Mouse (Mus musculus) MEL (cell line): Measurements from ENCODE around the gene Itpr2. TPM values are rescaled to one million over a fixed set of nuclear protein-coding genes. Genes with fewer than 3 reads are reported as not detected.

Experiments
- DNase-seq: peaks from one replicate; pipeline ENCODE4 v3.0.0; 2011; ENCODE audit warnings: low read depth, low spot score
- H3K27ac ChIP-seq: 2 replicates; pipeline ENCODE4 v1.5.1; 2012; ENCODE audit warnings: low read depth, mild to moderate bottlenecking, control low read depth, low read length, moderate library complexity; ENCODE audit not compliant: control insufficient read depth
- H3K27me3 ChIP-seq, 2 experiments: fragments of 150-350 bp in 1 of 2; sonication (generic) in 1 of 2; 2 replicates each; pipeline ENCODE4 v1.6.1; 2012; ENCODE audit warnings: low read length in 2 of 2, mild to moderate bottlenecking in 2 of 2, improper control_type of control experiment in 1 of 2, moderate library complexity in 1 of 2; ENCODE audit not compliant: insufficient read depth in 2 of 2, control insufficient read depth in 1 of 2
- H3K36me3 ChIP-seq, 2 experiments: 2 replicates each; pipeline ENCODE4 v1.6.1; 2012 to 2014; ENCODE audit warnings: low read length in 2 of 2, improper control_type of control experiment in 1 of 2, inconsistent platforms in 1 of 2, mild to moderate bottlenecking in 1 of 2; ENCODE audit not compliant: insufficient read depth in 2 of 2, control insufficient read depth in 1 of 2
- H3K4me1 ChIP-seq, 2 experiments: fragments of 150-350 bp in 1 of 2; sonication (generic) in 1 of 2; 2 replicates each; pipeline ENCODE4 v1.6.1; 2012; ENCODE audit warnings: low read length in 2 of 2, improper control_type of control experiment in 1 of 2, mild to moderate bottlenecking in 1 of 2; ENCODE audit not compliant: insufficient read depth in 2 of 2, control insufficient read depth in 1 of 2
- H3K4me3 ChIP-seq, 2 experiments: fragments of 150-350 bp in 1 of 2; sonication (generic) in 1 of 2; 2 replicates each; pipeline ENCODE4 v1.5.1; 2012; ENCODE audit warnings: low read depth in 2 of 2, low read length in 2 of 2, mild to moderate bottlenecking in 2 of 2, moderate library complexity in 2 of 2, control low read depth in 1 of 2, improper control_type of control experiment in 1 of 2; ENCODE audit not compliant: control insufficient read depth in 1 of 2, insufficient read depth in 1 of 2
- H3K79me2 ChIP-seq: 2 replicates; pipeline ENCODE4 v1.6.1; 2012; ENCODE audit warnings: mild to moderate bottlenecking, low read length, moderate library complexity; ENCODE audit not compliant: control insufficient read depth, poor library complexity, insufficient read depth
- H3K9ac ChIP-seq: 2 replicates; pipeline ENCODE4 v1.6.1; 2012; ENCODE audit warnings: low read depth, mild to moderate bottlenecking, control low read depth, low read length, moderate library complexity; ENCODE audit not compliant: control insufficient read depth, poor library complexity, severe bottlenecking
- H3K9me3 ChIP-seq: fragments of 150-350 bp; sonication (generic); replicated peaks from 2 replicates; pipeline ENCODE4 v1.6.1; 2012; ENCODE audit warnings: mild to moderate bottlenecking, low read length, improper control_type of control experiment, moderate library complexity; ENCODE audit not compliant: insufficient read depth
- BHLHE40 ChIP-seq: IDR thresholded peaks from 2 replicates; pipeline ENCODE4 v1.6.1; 2012; ENCODE audit warnings: low read depth, mild to moderate bottlenecking, inconsistent platforms, low read length, improper control_type of control experiment, borderline replicate concordance
- CHD1 ChIP-seq: IDR thresholded peaks from 2 replicates; pipeline ENCODE4 v1.6.1; 2012; ENCODE audit warnings: low read depth, mild to moderate bottlenecking, inconsistent platforms, low read length, improper control_type of control experiment
- CTCF ChIP-seq, 3 experiments: IDR thresholded peaks in 2 of 3; conservative IDR thresholded peaks in 1 of 3; 2 replicates each; pipeline ENCODE4 v1.5.1; 2011 to 2012; ENCODE audit warnings: low read length in 3 of 3, low read depth in 2 of 3, mild to moderate bottlenecking in 2 of 3, improper control_type of control experiment in 1 of 3, inconsistent platforms in 1 of 3, mixed read lengths in 1 of 3, moderate library complexity in 1 of 3; ENCODE audit not compliant: control insufficient read depth in 1 of 3, insufficient read depth in 1 of 3, poor library complexity in 1 of 3, severe bottlenecking in 1 of 3
- ELF1 ChIP-seq: IDR thresholded peaks from 2 replicates; pipeline ENCODE4 v1.6.1; 2014; ENCODE audit warnings: low read depth, mild to moderate bottlenecking, inconsistent platforms, low read length, improper control_type of control experiment, moderate library complexity
- ETS1 ChIP-seq: IDR thresholded peaks from 2 replicates; pipeline ENCODE4 v1.6.1; 2012; ENCODE audit warnings: low read depth, mild to moderate bottlenecking, inconsistent platforms, low read length, improper control_type of control experiment, moderate library complexity
- GABPA ChIP-seq: IDR thresholded peaks from 2 replicates; pipeline ENCODE4 v1.6.1; 2012; ENCODE audit warnings: low read depth, mild to moderate bottlenecking, inconsistent platforms, low read length, improper control_type of control experiment, moderate library complexity
- GATA1 ChIP-seq: IDR thresholded peaks from 2 replicates; pipeline ENCODE4 v1.6.1; 2011; ENCODE audit warnings: low read depth, low read length, improper control_type of control experiment
- HCFC1 ChIP-seq: IDR thresholded peaks from 2 replicates; pipeline ENCODE4 v1.6.1; 2012; ENCODE audit warnings: low read depth, mild to moderate bottlenecking, inconsistent platforms, low read length, improper control_type of control experiment, moderate library complexity
- MAX ChIP-seq: IDR thresholded peaks from 2 replicates; pipeline ENCODE4 v1.6.1; 2011; ENCODE audit warnings: low read length, improper control_type of control experiment
- MEF2A ChIP-seq: IDR thresholded peaks from 2 replicates; pipeline ENCODE4 v1.6.1; 2014; ENCODE audit warnings: low read depth, mild to moderate bottlenecking, inconsistent platforms, low read length, improper control_type of control experiment; ENCODE audit not compliant: poor library complexity, insufficient replicate concordance, severe bottlenecking; ENCODE audit errors: extremely low read depth
- MYB ChIP-seq: IDR thresholded peaks from 2 replicates; pipeline ENCODE4 v1.6.1; 2011; ENCODE audit warnings: mild to moderate bottlenecking, low read depth, low read length, improper control_type of control experiment
- MYC ChIP-seq: IDR thresholded peaks from 2 replicates; pipeline ENCODE4 v1.6.1; 2011; ENCODE audit warnings: low read depth, mild to moderate bottlenecking, low read length, improper control_type of control experiment, moderate library complexity
- POLR2A ChIP-seq, 2 experiments: IDR thresholded peaks; 2 replicates each; pipeline ENCODE4 v1.6.1; 2011 to 2012; ENCODE audit warnings: low read length in 2 of 2, mild to moderate bottlenecking in 2 of 2, control low read depth in 1 of 2, improper control_type of control experiment in 1 of 2, low read depth in 1 of 2, moderate library complexity in 1 of 2; ENCODE audit not compliant: control insufficient read depth in 1 of 2, insufficient read depth in 1 of 2, poor library complexity in 1 of 2
- POLR2AphosphoS2 ChIP-seq: IDR thresholded peaks from 2 replicates; pipeline ENCODE4 v1.6.1; 2011; ENCODE audit warnings: low read length, improper control_type of control experiment
- RAD21 ChIP-seq: IDR thresholded peaks from 2 replicates; pipeline ENCODE4 v1.6.1; 2011; ENCODE audit warnings: mild to moderate bottlenecking, low read depth, low read length, improper control_type of control experiment
- RCOR1 ChIP-seq: IDR thresholded peaks from 2 replicates; pipeline ENCODE4 v1.6.1; 2012; ENCODE audit warnings: low read depth, mild to moderate bottlenecking, inconsistent platforms, low read length, improper control_type of control experiment
- SMC3 ChIP-seq: IDR thresholded peaks from 2 replicates; pipeline ENCODE4 v1.6.1; 2011; ENCODE audit warnings: low read depth, low read length, improper control_type of control experiment
- TBP ChIP-seq: IDR thresholded peaks from 2 replicates; pipeline ENCODE4 v1.8.0; 2011; ENCODE audit warnings: low read depth, low read length, improper control_type of control experiment
- TCF12 ChIP-seq: IDR thresholded peaks from 2 replicates; pipeline ENCODE4 v1.6.1; 2014; ENCODE audit warnings: low read depth, mild to moderate bottlenecking, inconsistent platforms, low read length, improper control_type of control experiment, moderate library complexity
- UBTF ChIP-seq: IDR thresholded peaks from 2 replicates; pipeline ENCODE4 v1.6.1; 2012; ENCODE audit warnings: low read depth, mild to moderate bottlenecking, inconsistent platforms, low read length, improper control_type of control experiment, moderate library complexity, borderline replicate concordance; ENCODE audit not compliant: insufficient read depth
- USF2 ChIP-seq, 2 experiments: IDR thresholded peaks; 2 replicates each; pipeline ENCODE4 v1.6.1; 2011 to 2012; ENCODE audit warnings: improper control_type of control experiment in 2 of 2, low read length in 2 of 2, borderline replicate concordance in 1 of 2, inconsistent platforms in 1 of 2, low read depth in 1 of 2, mild to moderate bottlenecking in 1 of 2; ENCODE audit not compliant: insufficient read depth in 1 of 2
- ZKSCAN1 ChIP-seq: IDR thresholded peaks from 2 replicates; pipeline ENCODE4 v1.6.1; 2012; ENCODE audit warnings: low read depth, mild to moderate bottlenecking, inconsistent platforms, low read length, improper control_type of control experiment, moderate library complexity
- ZMIZ1 ChIP-seq: IDR thresholded peaks from 2 replicates; pipeline ENCODE4 v1.6.1; 2012; ENCODE audit warnings: low read depth, mild to moderate bottlenecking, inconsistent platforms, low read length, improper control_type of control experiment, moderate library complexity
- ZNF384 ChIP-seq: IDR thresholded peaks from 2 replicates; pipeline ENCODE4 v1.6.1; 2012; ENCODE audit warnings: low read depth, mild to moderate bottlenecking, inconsistent platforms, low read length, improper control_type of control experiment
- polyA plus RNA-seq, 2 experiments: library from polyadenylated mRNA; stranded (reverse) in 1 of 2; unstranded in 1 of 2; fragments of >175 nt in 1 of 2; fragments of >200 nt in 1 of 2; gene quantifications; 2 replicates each; pipeline versions ENCODE4 v1.2.1 to v1.2.4; 2012; ENCODE audit warnings: low replicate concordance in 2 of 2, low read depth in 1 of 2; ENCODE audit not compliant: insufficient read length in 2 of 2, insufficient read depth in 1 of 2, missing spikeins in 1 of 2
- total RNA-seq: library from RNA; depleted of rRNA; stranded (reverse); fragments of 300-350 nt; gene quantifications from 2 replicates; pipeline ENCODE4 v1.2.3, GENCODE M21; 2012

The Itpr2 gene
- total and polyA plus RNA-seq, 3 experiments: 1.5 to 3.0 TPM; not detected in 1

GRCm38 (mm10) chr6:146120172-146120571 lies 381.9 kb downstream of the Itpr2 start (continued):
- TF ChIP-seq BHLHE40: peak; percentile 45; the same call in 1 of the 2 replicates
- no peak for TF ChIP-seq ZMIZ1
- no peak for TF ChIP-seq CHD1

GRCm38 (mm10) chr6:146114731-146115302 lies 387.2 kb downstream of the Itpr2 start:
- H3K27ac ChIP-seq: no peak overlapping the region
- no peaks in the 10 kb centered on the region for H3K79me2 ChIP-seq
- H3K9ac ChIP-seq: no peak overlapping the region
- no peak for DNase-seq
- no peaks in the 10 kb centered on the region for H3K27me3 ChIP-seq
- H3K9me3 ChIP-seq: no peaks in the 10 kb centered on the region
- H3K36me3 ChIP-seq: peaks cover 0 to 13% of the 10 kb centered on the region in 2 experiments; a peak in 3 of 4 replicates
- peaks cover 6 to 21% of the 10 kb centered on the region in 2 experiments for H3K4me1 ChIP-seq
- H3K4me3 ChIP-seq: no peak overlapping the region
- TF ChIP-seq MYC: no peak
- no peak for TF ChIP-seq TBP
- no peak for TF ChIP-seq USF2 (IDR thresholded peaks at IDR 0.05; ENCODE audit: borderline replicate concordance in 1 of 2, insufficient read depth in 1 of 2, low read depth in 1 of 2, low read length in 2 of 2)
- TF ChIP-seq SMC3: no peak
- TF ChIP-seq HCFC1: no peak
- no peak for TF ChIP-seq POLR2A (IDR thresholded peaks at IDR 0.05; ENCODE audit: control insufficient read depth in 1 of 2, insufficient read depth in 1 of 2, low read depth in 1 of 2, low read length in 2 of 2, poor library complexity in 1 of 2)
- TF ChIP-seq RAD21: no peak
- TF ChIP-seq ZMIZ1: no peak
- TF ChIP-seq MAX: no peak
- no peak for TF ChIP-seq MEF2A
- no peak for TF ChIP-seq RCOR1
- TF ChIP-seq ZNF384: no peak
- no peak for TF ChIP-seq GABPA

GRCm38 (mm10) chr6:146114071-146114470 lies 388.0 kb downstream of the Itpr2 start:
- Histone ChIP-seq H3K36me3 (peaks cover 0 to 10% of the 10 kb centered on the region in 2 experiments; a peak in 3 of 4 replicates), H3K4me3 (no peak overlapping the region), H3K4me1 (peaks cover 6 to 19% of the 10 kb centered on the region in 2 experiments), H3K27ac (no peak overlapping the region), H3K9ac (no peak overlapping the region), H3K79me2 (no peaks in the 10 kb centered on the region), H3K27me3 (no peaks in the 10 kb centered on the region), H3K9me3 (no peaks in the 10 kb centered on the region)
- DNase-seq: no peak
- TF ChIP-seq SMC3: no peak
- no peak for TF ChIP-seq GATA1
- TF ChIP-seq ETS1: no peak
- no peak for TF ChIP-seq ELF1
- no peak for TF ChIP-seq TBP
- no peak for TF ChIP-seq RCOR1
- TF ChIP-seq CTCF (IDR thresholded peaks at IDR 0.05 in 2 of 3, conservative IDR thresholded peaks at IDR 0.05 in 1 of 3; ENCODE audit: control insufficient read depth in 1 of 3, insufficient read depth in 1 of 3, low read depth in 2 of 3, low read length in 3 of 3, poor library complexity in 1 of 3, severe bottlenecking in 1 of 3): no peak
- TF ChIP-seq UBTF: no peak
- TF ChIP-seq MYB: no peak
- TF ChIP-seq POLR2AphosphoS2: no peak
- no peak for TF ChIP-seq MAX
- TF ChIP-seq ZKSCAN1: no peak
- no peak for TF ChIP-seq TCF12
- no peak for TF ChIP-seq USF2 (IDR thresholded peaks at IDR 0.05; ENCODE audit: borderline replicate concordance in 1 of 2, insufficient read depth in 1 of 2, low read depth in 1 of 2, low read length in 2 of 2)
- no peak for TF ChIP-seq MYC
